Mouse (Mus musculus) forebrain, embryonic 15.5 days (tissue): ENCODE data around the gene Rexo4. TPM values are rescaled to one million over a fixed set of nuclear protein-coding genes. Genes with fewer than 3 reads are reported as not detected.

Experiments
- ATAC-seq: fragments of 200-750 bp; cut with Nextera tagmentation; replicated peaks from 2 replicates; pipeline ENCODE4 v1.8.0; 2017; ENCODE audit warnings: mild to moderate bottlenecking, moderate TSS enrichment, moderate library complexity
- H3K27ac ChIP-seq: fragments of 300-500 bp; sonication (generic); replicated peaks from 2 replicates; pipeline ENCODE4 v1.5.1; 2015; ENCODE audit warnings: mild to moderate bottlenecking, inconsistent platforms
- H3K27me3 ChIP-seq: fragments of 300-500 bp; sonication (generic); 2 replicates; pipeline ENCODE4 v1.6.1; 2015; ENCODE audit warnings: inconsistent platforms
- H3K36me3 ChIP-seq: fragments of 300-500 bp; sonication (generic); 2 replicates; pipeline ENCODE4 v1.6.1; 2015; ENCODE audit warnings: mild to moderate bottlenecking, inconsistent platforms
- H3K4me1 ChIP-seq: fragments of 300-500 bp; sonication (generic); 2 replicates; pipeline ENCODE4 v1.6.1; 2015; ENCODE audit warnings: inconsistent platforms
- H3K4me2 ChIP-seq: fragments of 300-500 bp; sonication (generic); replicated peaks from 2 replicates; pipeline ENCODE4 v1.6.1; 2015; ENCODE audit warnings: mild to moderate bottlenecking, inconsistent platforms
- H3K4me3 ChIP-seq: fragments of 300-500 bp; sonication (generic); 2 replicates; pipeline ENCODE4 v1.5.1; 2015; ENCODE audit warnings: mild to moderate bottlenecking, inconsistent platforms
- H3K9ac ChIP-seq: fragments of 300-500 bp; sonication (generic); replicated peaks from 2 replicates; pipeline ENCODE4 v1.6.1; 2015; ENCODE audit warnings: mild to moderate bottlenecking, inconsistent platforms
- H3K9me3 ChIP-seq: fragments of 300-500 bp; sonication (generic); 2 replicates; pipeline ENCODE4 v1.6.1; 2016; ENCODE audit warnings: inconsistent platforms
- WGBS: fragments of 180-500 bp; shearing (Covaris S2); methylation state at CpG from one replicate; pipeline ENCODE4 v1.1.7; 2015; ENCODE audit warnings: mixed read lengths; 5-methylcytosine and 5-hydroxymethylcytosine counted together
- polyA plus RNA-seq: library from polyadenylated mRNA; unstranded; fragments of >200 nt; fragmentation: Nextera tagmentation; extraction: Ambion mirVana; gene quantifications from 2 replicates; pipeline ENCODE4 v1.2.1, GENCODE M21; 2015

The Rexo4 gene
- polyA plus RNA-seq, 1 experiment from 2014 or later: 38.8 TPM

DNA sequence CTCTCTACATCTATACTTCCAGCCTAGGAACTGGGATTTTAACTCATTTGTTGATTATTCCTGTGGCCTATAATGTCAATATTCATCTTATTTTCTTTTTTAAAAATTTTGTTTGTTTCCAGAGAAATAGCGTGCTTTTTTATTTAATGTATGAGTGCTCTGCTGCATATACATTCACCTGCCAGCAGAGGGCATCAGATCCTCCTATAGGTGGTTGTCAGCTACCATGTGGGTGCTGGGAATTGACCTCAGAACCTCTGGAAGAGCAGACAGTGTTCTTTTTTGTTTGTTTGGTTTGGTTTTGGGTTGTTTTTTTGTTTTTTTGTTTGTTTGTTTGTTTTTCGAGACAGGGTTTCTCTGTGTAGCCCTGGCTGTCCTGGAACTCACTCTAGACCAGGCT is 3.1 kb upstream of the Rexo4 start:
- Histone ChIP-seq H3K9me3 (no peaks in the 10 kb centered on the region), H3K4me3 (no peak overlapping the region), H3K27me3 (no peaks in the 10 kb centered on the region), H3K4me2 (no peak overlapping the region), H3K27ac (no peak overlapping the region), H3K9ac (no peak overlapping the region), H3K4me1 (peaks cover 21% of the 10 kb centered on the region), H3K36me3 (no peaks in the 10 kb centered on the region)
- 78% methylated on average over 2 of the region's 2 CpGs for WGBS
- ATAC-seq: no peak

DNA sequence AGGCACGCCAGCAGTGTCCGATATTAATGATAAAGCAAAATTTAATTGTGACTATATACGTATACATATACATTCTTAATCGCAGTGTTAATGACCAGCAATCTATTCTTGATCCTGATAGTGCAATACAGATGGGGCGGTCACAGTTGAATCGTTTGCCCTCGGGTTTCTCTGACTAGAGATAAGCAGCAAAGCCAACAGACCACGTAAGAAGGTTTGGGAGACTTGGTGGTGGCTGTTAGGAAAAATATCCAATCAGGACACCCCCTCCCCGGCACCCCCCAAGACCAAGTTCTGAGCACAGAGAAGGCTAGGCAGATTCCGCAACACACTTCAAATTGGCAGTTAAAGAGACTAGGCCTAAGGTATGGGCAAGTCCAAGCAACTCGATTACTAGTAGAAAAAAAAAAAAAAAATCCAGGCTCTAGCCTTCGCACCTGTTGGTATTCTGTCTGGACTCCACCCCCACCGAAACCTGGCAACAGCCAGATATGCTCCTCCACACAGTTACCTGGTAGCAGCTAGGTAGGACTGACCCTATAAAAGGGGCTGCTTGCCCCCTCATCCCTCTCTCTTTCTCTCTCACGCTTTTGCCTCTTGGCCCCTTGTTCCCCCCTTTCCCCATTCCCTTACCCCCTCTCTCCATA is 661 bp upstream of the Rexo4 start:
- H3K36me3 ChIP-seq: peaks cover 12% of the 10 kb centered on the region
- peak overlapping the region; percentile 86 for H3K4me2 ChIP-seq
- H3K27me3 ChIP-seq: no peaks in the 10 kb centered on the region
- 17% methylated on average over 14 of the region's 14 CpGs for WGBS
- H3K4me1 ChIP-seq: peaks cover 31% of the 10 kb centered on the region
- H3K9ac ChIP-seq: peak overlapping the region; percentile 84
- H3K27ac ChIP-seq: peak overlapping the region; percentile 98
- no peaks in the 10 kb centered on the region for H3K9me3 ChIP-seq
- peak overlapping the region; percentile 81 for H3K4me3 ChIP-seq
- ATAC-seq: no peak

DNA sequence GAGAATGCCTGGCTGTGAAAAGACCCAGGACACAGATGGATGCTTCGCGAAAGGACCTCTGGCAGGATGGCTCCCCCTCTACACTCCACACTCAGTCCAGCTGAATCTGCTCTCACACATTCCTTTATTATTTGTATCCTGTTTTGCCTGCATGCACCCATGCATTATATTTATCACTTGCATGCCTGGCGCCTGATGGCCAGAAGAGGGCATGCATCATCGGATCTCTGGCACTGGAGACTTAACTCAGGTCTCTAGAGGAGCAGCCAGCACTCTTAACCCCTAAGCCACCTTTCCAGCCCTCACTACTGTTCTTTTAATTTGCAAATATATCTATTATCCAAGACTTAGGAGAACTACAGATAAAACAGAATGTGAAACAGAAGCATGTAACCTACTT is 3.4 kb downstream of the Rexo4 start:
- 74% methylated on average over 4 of the region's 4 CpGs for WGBS
- Histone ChIP-seq H3K36me3 (peaks cover 46% of the 10 kb centered on the region), H3K4me3 (no peak overlapping the region), H3K9ac (no peak overlapping the region), H3K4me1 (peaks cover 31% of the 10 kb centered on the region), H3K27me3 (no peaks in the 10 kb centered on the region), H3K9me3 (no peaks in the 10 kb centered on the region), H3K4me2 (no peak overlapping the region), H3K27ac (no peak overlapping the region)
- ATAC-seq: no peak

DNA sequence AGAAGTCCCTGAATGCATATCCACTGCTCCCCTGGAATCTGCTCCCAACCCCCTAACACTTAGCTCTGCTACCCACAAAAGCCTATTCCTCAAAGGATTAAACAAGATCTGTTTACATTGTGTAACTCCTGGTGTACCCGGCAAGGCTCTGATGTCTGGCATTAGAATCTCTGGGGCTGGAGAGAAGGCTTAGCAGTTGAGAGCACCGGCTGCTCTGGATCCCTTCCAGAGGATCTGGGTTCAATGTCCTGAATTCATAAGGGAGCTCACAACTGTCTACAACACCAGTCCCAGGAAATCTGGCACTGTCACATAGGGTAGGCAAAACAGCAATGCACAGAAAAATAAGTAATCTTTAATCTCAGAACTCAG is 6.7 kb downstream of the Rexo4 start:
- no peak overlapping the region for H3K4me3 ChIP-seq
- H3K36me3 ChIP-seq: peaks cover 76% of the 10 kb centered on the region
- H3K4me1 ChIP-seq: peaks cover 13% of the 10 kb centered on the region
- H3K27ac ChIP-seq: no peak overlapping the region
- no peaks in the 10 kb centered on the region for H3K9me3 ChIP-seq
- WGBS: 89% methylated on average over 2 of the region's 2 CpGs
- H3K9ac ChIP-seq: no peak overlapping the region
- H3K4me2 ChIP-seq: no peak overlapping the region
- ATAC-seq: no peak
- no peaks in the 10 kb centered on the region for H3K27me3 ChIP-seq

DNA sequence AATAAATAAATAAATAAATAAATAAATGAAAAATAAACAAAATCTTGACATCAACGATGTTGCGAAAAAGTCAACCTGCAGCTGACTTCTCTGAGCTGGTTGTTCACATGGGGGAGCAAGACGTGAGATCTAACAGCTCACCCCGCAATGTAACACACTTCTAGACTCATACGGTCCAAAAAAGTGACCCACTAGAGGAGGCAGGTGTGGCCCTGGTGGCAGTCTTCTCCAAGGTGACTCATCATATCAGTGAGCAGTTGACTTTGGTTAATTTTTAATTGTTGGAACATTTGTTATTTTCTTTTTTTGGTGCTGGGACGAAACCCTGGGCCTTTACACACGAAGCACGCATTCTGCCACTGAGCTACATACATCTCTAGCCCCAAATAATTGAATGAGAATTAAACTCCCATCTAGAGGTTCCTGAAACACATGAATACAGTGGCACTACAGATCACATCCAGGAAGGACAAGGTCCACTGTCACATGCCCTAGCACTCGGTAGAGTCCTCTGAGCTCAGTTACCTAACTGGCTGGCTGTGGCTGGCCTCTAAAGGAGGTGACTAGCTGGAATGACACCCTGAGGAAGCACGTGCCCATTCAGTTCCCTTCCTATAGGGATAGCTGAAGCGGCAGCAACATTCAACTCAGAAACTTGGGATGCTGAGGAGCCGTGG is 7.2 kb downstream of the Rexo4 start:
- Histone ChIP-seq H3K27me3 (no peaks in the 10 kb centered on the region), H3K36me3 (peaks cover 81% of the 10 kb centered on the region), H3K4me2 (no peak overlapping the region), H3K4me3 (no peak overlapping the region), H3K9me3 (no peaks in the 10 kb centered on the region), H3K9ac (no peak overlapping the region), H3K27ac (no peak overlapping the region), H3K4me1 (peaks cover 8% of the 10 kb centered on the region)
- no peak for ATAC-seq
- 93% methylated on average over 12 of the region's 12 CpGs for WGBS

DNA sequence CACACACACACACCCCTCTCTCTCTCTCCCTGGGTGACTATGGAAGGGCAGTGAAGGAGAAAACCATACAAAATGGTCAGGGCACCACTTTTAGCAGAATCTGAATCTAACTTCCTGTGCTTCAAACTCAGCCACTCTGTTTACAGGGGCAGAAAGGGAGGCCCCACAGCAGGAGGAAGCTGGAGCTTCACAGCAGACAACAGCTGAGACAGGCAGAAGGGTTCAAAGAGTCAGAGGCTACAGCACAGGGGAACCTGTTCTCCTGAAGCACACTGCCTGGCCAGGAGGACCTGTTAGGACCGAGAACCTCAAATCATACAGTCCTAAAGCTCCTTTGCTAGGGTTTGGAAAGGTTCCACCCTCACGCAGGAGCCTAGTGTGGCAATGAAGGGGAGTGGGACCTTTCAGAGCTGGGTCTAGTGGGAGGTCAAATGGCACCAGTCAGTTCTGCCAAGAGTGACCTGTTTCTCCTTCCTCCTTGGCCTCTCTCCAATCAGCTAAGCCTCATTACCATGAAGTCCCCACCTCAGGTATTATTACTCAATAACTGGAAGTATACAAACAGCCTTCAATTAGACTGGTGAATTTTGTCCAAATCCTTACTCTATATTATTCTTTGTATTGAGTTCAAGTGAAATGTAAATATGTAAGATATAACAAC is 9.3 kb downstream of the Rexo4 start:
- Histone ChIP-seq H3K4me3 (no peak overlapping the region), H3K9me3 (no peaks in the 10 kb centered on the region), H3K4me2 (no peak overlapping the region), H3K27ac (no peak overlapping the region), H3K4me1 (no peaks in the 10 kb centered on the region), H3K36me3 (peaks cover 78% of the 10 kb centered on the region), H3K27me3 (no peaks in the 10 kb centered on the region), H3K9ac (no peak overlapping the region)
- WGBS: 91% methylated on average over 2 of the region's 2 CpGs
- ATAC-seq: no peak

DNA sequence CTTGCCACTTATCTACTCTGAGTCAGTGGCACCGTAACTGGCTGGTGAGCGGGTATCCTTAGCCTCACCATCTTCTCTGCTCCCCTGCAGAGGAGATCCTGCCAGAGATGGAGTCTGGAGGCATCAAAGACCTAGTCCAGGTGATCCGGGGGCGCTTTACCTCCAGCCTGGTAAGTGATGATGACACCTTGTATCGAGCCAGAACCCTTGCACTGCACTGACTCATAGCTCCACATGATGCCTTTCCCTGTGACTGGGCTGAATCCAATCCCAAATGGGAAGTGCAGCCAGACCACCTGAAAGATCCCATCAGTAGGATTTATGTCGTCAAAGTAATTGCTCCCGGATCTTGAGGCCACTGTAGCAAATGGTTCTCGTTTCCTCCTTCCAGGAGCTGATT is 11.3 kb downstream of the Rexo4 start:
- no peaks in the 10 kb centered on the region for H3K27me3 ChIP-seq
- H3K9me3 ChIP-seq: no peaks in the 10 kb centered on the region
- H3K9ac ChIP-seq: no peak overlapping the region
- no peaks in the 10 kb centered on the region for H3K4me1 ChIP-seq
- WGBS: 93% methylated on average over 8 of the region's 8 CpGs
- peaks cover 63% of the 10 kb centered on the region for H3K36me3 ChIP-seq
- no peak for ATAC-seq
- no peak overlapping the region for H3K4me2 ChIP-seq
- no peak overlapping the region for H3K27ac ChIP-seq
- no peak overlapping the region for H3K4me3 ChIP-seq

DNA sequence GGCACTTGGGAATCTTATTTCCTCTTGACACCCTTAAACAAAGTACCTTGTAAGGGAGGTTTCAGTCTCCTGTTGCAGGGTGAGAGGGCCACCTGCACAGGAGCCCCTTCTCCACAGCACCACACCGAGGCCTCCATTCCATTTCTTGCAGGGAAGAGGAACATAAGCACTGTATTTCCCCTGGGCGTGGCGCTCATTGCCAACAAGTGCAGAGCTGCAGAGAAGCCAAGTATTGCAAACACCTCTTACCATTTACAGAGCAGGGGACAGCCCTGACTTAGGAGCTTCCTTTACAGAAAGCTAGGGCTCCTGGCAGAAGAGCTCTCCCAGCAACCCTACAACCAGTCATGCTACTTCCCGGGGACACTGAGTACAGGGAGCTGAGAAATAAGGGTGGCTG is 12.0 kb downstream of the Rexo4 start:
- WGBS: 95% methylated on average over 4 of the region's 4 CpGs
- ATAC-seq: no peak
- no peaks in the 10 kb centered on the region for H3K27me3 ChIP-seq
- H3K4me1 ChIP-seq: no peaks in the 10 kb centered on the region
- H3K9me3 ChIP-seq: no peaks in the 10 kb centered on the region
- no peak overlapping the region for H3K27ac ChIP-seq
- no peak overlapping the region for H3K9ac ChIP-seq
- H3K4me3 ChIP-seq: no peak overlapping the region
- H3K4me2 ChIP-seq: no peak overlapping the region
- H3K36me3 ChIP-seq: peaks cover 57% of the 10 kb centered on the region

GRCm38 (mm10) chr2:26951346-26951905 is 12.8 kb downstream of the Rexo4 start:
- Histone ChIP-seq H3K27me3 (no peaks in the 10 kb centered on the region), H3K4me2 (no peak overlapping the region)
- no peak for ATAC-seq

GRCm38 (mm10) chr2:26950411-26950810 is 13.8 kb downstream of the Rexo4 start:
- no peaks in the 10 kb centered on the region for H3K27me3 ChIP-seq
- no peak overlapping the region for H3K27ac ChIP-seq
- no peak overlapping the region for H3K4me2 ChIP-seq
- peaks cover 40% of the 10 kb centered on the region for H3K36me3 ChIP-seq
- WGBS: 88% methylated on average over 2 of the region's 2 CpGs
- no peak for ATAC-seq
- H3K9ac ChIP-seq: no peak overlapping the region
- no peak overlapping the region for H3K4me3 ChIP-seq
- H3K4me1 ChIP-seq: no peaks in the 10 kb centered on the region
- no peaks in the 10 kb centered on the region for H3K9me3 ChIP-seq

More at GRCm38 (mm10) chr2:26951346-26951905, 12.8 kb downstream of the Rexo4 start:
- Histone ChIP-seq H3K36me3 (peaks cover 50% of the 10 kb centered on the region), H3K9me3 (no peaks in the 10 kb centered on the region), H3K4me3 (no peak overlapping the region), H3K4me1 (no peaks in the 10 kb centered on the region), H3K27ac (no peak overlapping the region), H3K9ac (no peak overlapping the region)
- 92% methylated on average over 8 of the region's 8 CpGs for WGBS

DNA sequence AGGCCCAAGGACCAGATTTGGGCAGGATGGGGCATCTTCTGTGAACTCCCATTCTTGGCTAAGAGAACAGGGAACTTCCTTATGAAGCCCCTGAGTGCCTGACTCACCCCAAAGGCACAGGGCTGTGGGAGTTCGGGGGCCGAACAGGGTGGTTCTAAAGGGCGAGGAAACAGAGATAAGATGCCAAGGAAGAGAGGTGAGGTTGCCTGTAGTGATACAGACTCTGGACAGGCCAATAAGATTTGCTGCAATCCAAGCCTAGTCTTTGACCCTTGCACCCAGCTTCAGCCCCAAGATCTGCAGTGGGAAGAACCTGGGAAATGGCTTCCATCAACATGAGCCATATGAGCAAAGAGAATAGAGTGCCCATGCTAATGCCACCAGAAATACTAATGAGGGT is 20.9 kb downstream of the Rexo4 start:
- Histone ChIP-seq H3K36me3 (no peaks in the 10 kb centered on the region), H3K27ac (no peak overlapping the region), H3K4me1 (no peaks in the 10 kb centered on the region), H3K4me3 (no peak overlapping the region), H3K27me3 (no peaks in the 10 kb centered on the region), H3K9me3 (no peaks in the 10 kb centered on the region), H3K4me2 (no peak overlapping the region), H3K9ac (no peak overlapping the region)
- ATAC-seq: no peak
- 89% methylated on average over 3 of the region's 3 CpGs for WGBS

DNA sequence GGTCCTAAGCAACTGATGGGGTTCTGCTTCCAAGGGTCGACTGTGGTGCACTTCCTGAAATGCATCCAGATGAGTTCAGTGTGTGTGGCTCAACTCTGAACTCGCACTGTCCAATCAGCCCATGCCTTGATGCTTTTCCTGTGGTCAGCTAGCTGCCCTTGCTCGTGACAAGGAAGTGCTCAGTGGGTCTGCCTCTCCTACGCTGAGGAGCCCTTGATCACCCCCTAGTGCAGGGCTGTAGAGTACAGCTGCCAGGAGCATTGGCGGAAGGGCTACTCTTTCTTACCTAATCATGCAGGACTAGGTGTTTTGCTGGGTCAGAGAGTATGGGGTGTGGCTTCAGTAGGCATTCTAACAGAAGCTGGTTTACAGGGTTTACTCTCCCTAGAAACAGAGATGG is 22.6 kb downstream of the Rexo4 start:
- Histone ChIP-seq H3K27ac (no peak overlapping the region), H3K4me3 (no peak overlapping the region), H3K9ac (no peak overlapping the region), H3K4me1 (no peaks in the 10 kb centered on the region), H3K9me3 (no peaks in the 10 kb centered on the region), H3K4me2 (no peak overlapping the region), H3K36me3 (no peaks in the 10 kb centered on the region), H3K27me3 (no peaks in the 10 kb centered on the region)
- WGBS: 47% methylated on average over 5 of the region's 5 CpGs
- ATAC-seq: no peak
